ENCODE assay signal across 10 mouse cellular contexts in the genomic region with DNA sequence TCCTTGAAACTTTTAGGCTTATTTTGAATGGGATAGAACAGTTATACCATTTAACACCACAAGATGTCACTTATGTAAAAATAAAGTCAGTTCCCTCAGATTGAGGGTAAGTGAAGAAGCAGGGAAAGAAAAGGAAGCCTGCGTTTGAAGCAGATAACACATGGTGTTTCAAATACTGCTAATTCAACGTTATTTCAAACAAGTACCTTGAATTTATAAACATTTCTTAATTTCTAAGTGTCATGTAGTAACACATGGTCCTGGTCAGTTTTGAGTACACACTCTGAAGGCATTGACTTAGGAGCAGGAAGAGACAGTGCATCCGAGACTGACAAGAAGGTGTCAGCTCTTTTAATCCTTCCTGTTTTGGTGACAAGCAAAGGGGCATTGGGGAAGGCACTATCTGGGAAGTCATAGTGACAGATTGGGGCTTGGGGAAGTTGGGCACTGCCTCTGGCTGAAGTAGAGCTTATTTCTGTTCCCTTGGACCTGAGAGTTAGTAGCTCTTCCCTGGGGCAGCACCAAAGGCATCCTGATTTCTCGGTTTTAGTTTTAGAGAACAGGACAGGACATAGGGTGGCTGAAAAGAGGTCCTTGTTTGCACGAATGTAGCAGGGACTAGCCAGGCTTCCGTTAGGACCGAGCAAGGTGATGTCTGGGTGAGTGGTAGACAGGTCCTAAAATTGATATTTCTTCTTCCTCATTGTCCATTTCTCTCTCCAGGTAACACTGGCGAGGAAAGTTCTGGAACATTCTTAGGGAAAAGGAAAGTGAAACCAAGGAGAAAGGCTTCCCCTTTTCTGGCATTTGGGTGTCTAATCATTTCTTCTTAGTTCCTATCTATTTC. TPM values are rescaled to one million over a fixed set of nuclear protein-coding genes. Genes with fewer than 3 reads are reported as not detected.
DNase-seq lines count a peak whose midpoint lies in the region; ATAC-seq and TF ChIP-seq lines count a peak whose summit lies in the region.
"Had no signal": no experiment of that assay in that cellular context is flagged by ENCODE, and none has a peak within 500 bp of the region (broad histone marks: within the 10 kb centered on the region; RNA-seq: fewer than 3 reads in every experiment).

No protein-coding gene starts in this region.

- no peaks in the 10 kb centered on the region for H3K36me3 ChIP-seq in kidney, adult 2 months (ENCODE audit: control insufficient read depth, insufficient read depth, low read length)
- peaks cover 59% of the 10 kb centered on the region for H3K36me3 ChIP-seq in G1E (replicated peaks)
- H3K36me3 ChIP-seq: hindbrain, embryonic 10.5 days; neural tube, embryonic 12.5 days had no signal

- no peaks in the 10 kb centered on the region for H3K27me3 ChIP-seq in kidney, adult 2 months (replicated peaks; ENCODE audit: control insufficient read depth, insufficient read depth, low read length)
- no peaks in the 10 kb centered on the region for H3K27me3 ChIP-seq in G1E (ENCODE audit: insufficient read depth, low read length)
- H3K27me3 ChIP-seq: neural tube, embryonic 12.5 days had no signal

- ATAC-seq in G1E (ENCODE audit: extremely low read depth, insufficient number of reproducible peaks, low FRiP score, poor library complexity, severe bottlenecking) = no peak
- peak; percentile 79 for ATAC-seq in megakaryocyte progenitor cell, adult 5-6 weeks (replicated peaks; ENCODE audit: poor library complexity)

- peak; percentile 14 for DNase-seq in kidney, adult 2 months
- no peak for DNase-seq in kidney, postnatal 4 days
- no peak for DNase-seq in G1E (ENCODE audit: low spot score)
- DNase-seq in brain, embryonic 14.5 days (ENCODE audit: low read depth) = peak; percentile 65
- no peak for DNase-seq in urinary bladder, postnatal 10 days (ENCODE audit: low spot score)
- no peak for DNase-seq in kidney, postnatal 25 days
- no peak for DNase-seq in cerebellum, postnatal 10 days

- peak overlapping the region; percentile 19 for H3K27ac ChIP-seq in kidney, adult 2 months (ENCODE audit: insufficient read depth, low read depth, low read length)
- H3K27ac ChIP-seq: hindbrain, embryonic 10.5 days; neural tube, embryonic 12.5 days had no signal

- H3K4me1 ChIP-seq in kidney, adult 2 months (ENCODE audit: control insufficient read depth, insufficient read depth, low read length) = peaks cover 3% of the 10 kb centered on the region; the same call in 1 of the 2 replicates
- peaks cover 36% of the 10 kb centered on the region for H3K4me1 ChIP-seq in G1E (ENCODE audit: insufficient read depth, low read depth, low read length)

- peak overlapping the region; percentile 30; the same call in 1 of the 2 replicates for H3K4me3 ChIP-seq in kidney, adult 2 months (ENCODE audit: insufficient read depth, low read depth, low read length)
- H3K4me3 ChIP-seq in G1E (ENCODE audit: low read depth, low read length) = peak overlapping the region; percentile 37; the same call in 1 of the 2 replicates
- H3K4me3 ChIP-seq: hindbrain, embryonic 10.5 days; neural tube, embryonic 12.5 days had no signal

- H3K9me3 ChIP-seq in G1E (replicated peaks) = no peaks in the 10 kb centered on the region
- H3K9me3 ChIP-seq: hindbrain, embryonic 10.5 days; neural tube, embryonic 12.5 days had no signal

- TF ChIP-seq CTCF in kidney, adult 2 months (conservative IDR thresholded peaks at IDR 0.05; ENCODE audit: insufficient read depth, insufficient read length, low read depth, low read length) = no peak
- TF ChIP-seq CTCF in G1E (IDR thresholded peaks at IDR 0.05; ENCODE audit: low read depth, low read length) = no peak
- no peak for TF ChIP-seq CTCF in brain, embryonic 14.5 days (IDR thresholded peaks at IDR 0.05; ENCODE audit: borderline replicate concordance, extremely low read depth, insufficient read depth, insufficient read length)

- TF ChIP-seq POLR2A in kidney, adult 2 months (IDR thresholded peaks at IDR 0.05; ENCODE audit: low read depth, low read length) = no peak
- TF ChIP-seq POLR2A in brain, embryonic 14.5 days (IDR thresholded peaks at IDR 0.05; ENCODE audit: borderline replicate concordance, extremely low read depth, insufficient read depth, insufficient read length, poor library complexity, severe bottlenecking) = no peak

- WGBS in kidney, adult 2 months = 48% methylated on average over 8 of the region's 8 CpGs

RNA-seq across cellular contexts. Expression of a gene that starts 23.3 kb away (rescaled TPM):
- polyA plus RNA-seq in kidney, adult 2 months (2012; rRNA removed) = 48.9 and 49.4 TPM in 2 replicates
- 134 and 138 TPM in 2 replicates for total RNA-seq in G1E (2014; fragmentation: Nextera tagmentation)
- total RNA-seq in G1E (2017) = 116 and 126 TPM in 2 replicates
- polyA plus RNA-seq in G1E (2012) = 26.1 and 32.3 TPM in 2 replicates
- polyA plus RNA-seq in brain, embryonic 14.5 days (2012; rRNA removed) = 35.3 and 36.8 TPM in 2 replicates
- 50.4 and 53.4 TPM in 2 replicates for total RNA-seq in megakaryocyte progenitor cell, adult 5-6 weeks (2015)
- 81.8 and 105 TPM in 2 replicates for total RNA-seq in megakaryocyte progenitor cell, adult 5-6 weeks (2017)

Comparison
In these comparisons a context has a peak if more than half of its experiments do, and no peak if none do; other contexts are left out.
1. DNase-seq: peak in kidney, adult 2 months (single experiment) and brain, embryonic 14.5 days (single experiment); none in kidney, postnatal 4 days (0 of 2), G1E (single experiment), urinary bladder, postnatal 10 days (single experiment), kidney, postnatal 25 days (0 of 2) and cerebellum, postnatal 10 days (0 of 2).